Mouse (Mus musculus) megakaryocyte, embryonic 14.5 days (primary cell): ENCODE measurements around the gene Sprr2d.

Experiments used
- FLI1 ChIP-seq: IDR thresholded peaks from 2 replicates; pipeline ENCODE4 v1.6.1; 2012; ENCODE audit warnings: low read length, inconsistent platforms, mixed read lengths
- GATA1 ChIP-seq: IDR thresholded peaks from 3 replicates; pipeline ENCODE4 v1.6.1; 2012; ENCODE audit warnings: mixed read lengths, low read length, inconsistent platforms, borderline replicate concordance

DNA sequence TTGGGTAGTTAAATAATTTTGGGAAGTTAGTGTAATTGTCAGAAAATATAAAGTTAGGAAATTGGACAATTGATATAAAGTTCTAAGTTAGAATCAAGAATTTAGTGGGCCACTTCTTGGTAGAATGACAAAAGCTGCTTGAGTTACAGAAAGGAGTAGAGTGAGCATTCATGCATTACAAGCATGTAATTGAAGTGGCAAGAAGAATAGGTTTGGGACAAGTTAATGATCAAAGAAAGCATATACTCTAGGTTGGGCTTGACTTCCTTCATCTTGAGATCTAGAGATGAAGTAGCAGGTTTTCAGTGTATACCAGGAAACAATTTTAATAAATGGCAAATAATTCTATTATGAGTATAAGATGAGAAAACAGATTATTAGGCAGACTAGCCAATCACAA lies 22.7 kb downstream of the Sprr2d start:
- TF ChIP-seq GATA1 (no peak), FLI1 (no peak)
